Mouse (Mus musculus) spleen, postnatal 10 days (tissue): ENCODE results near the gene Scaf4.
A peak's percentile ranks its signal among the peaks of the same experiment; 100 is the strongest.

Experiments
- DNase-seq, 2 experiments: peaks; one replicate each; pipeline ENCODE4 v3.0.0; 2021 to 2022; ENCODE audit warnings: low spot score in 2 of 2

Scaf4 gene

GRCm38 (mm10) chr16:90283905-90284891, at the start of gene Scaf4:
Gene Scaf4, minus strand, starts transcription at chr16:90284503.
- peak; percentile 97 to 98 for DNase-seq

DNA sequence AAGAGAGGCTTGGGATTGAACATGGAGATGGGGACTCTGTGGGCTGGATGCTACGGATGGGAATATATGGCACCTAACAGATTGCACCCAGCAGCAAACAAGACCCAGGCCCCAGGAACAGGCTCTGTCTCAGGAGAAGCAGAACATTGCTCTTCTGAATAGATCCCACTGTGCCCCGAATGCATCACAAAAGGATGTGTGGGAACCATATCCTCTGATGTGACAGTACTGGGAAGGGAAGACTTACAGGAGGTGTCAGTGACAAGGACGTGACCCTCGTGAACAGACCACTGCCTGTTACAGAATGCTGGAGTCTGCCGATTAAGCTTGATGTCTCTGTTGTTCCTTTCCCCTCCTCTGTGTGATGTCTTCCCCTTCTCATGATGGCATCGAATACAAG, 48.2 kb upstream of the Scaf4 start:
- no peak for DNase-seq

GRCm38 (mm10) chr16:90330979-90331378, 46.7 kb upstream of the Scaf4 start:
- no peak for DNase-seq

DNA sequence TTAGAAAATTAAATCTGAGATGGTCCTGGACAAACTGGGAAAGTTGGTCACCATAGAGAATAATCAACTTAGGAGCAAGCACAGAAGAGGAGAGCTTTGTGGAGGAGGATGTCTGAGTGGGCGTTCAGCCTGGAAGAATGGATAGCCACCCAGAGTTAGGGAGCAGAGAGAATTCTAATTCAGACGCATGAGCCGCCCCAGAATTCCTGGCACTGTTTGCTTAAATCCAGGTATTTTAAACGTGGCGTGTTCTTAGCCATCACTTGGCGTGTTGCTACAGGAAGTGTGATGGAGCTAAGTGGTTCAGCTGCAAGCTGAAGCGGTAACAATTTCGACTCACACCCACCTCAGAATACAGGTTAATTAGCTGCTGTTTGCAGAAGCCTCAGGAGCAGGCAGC, 45.2 kb upstream of the Scaf4 start:
- no peak for DNase-seq

DNA sequence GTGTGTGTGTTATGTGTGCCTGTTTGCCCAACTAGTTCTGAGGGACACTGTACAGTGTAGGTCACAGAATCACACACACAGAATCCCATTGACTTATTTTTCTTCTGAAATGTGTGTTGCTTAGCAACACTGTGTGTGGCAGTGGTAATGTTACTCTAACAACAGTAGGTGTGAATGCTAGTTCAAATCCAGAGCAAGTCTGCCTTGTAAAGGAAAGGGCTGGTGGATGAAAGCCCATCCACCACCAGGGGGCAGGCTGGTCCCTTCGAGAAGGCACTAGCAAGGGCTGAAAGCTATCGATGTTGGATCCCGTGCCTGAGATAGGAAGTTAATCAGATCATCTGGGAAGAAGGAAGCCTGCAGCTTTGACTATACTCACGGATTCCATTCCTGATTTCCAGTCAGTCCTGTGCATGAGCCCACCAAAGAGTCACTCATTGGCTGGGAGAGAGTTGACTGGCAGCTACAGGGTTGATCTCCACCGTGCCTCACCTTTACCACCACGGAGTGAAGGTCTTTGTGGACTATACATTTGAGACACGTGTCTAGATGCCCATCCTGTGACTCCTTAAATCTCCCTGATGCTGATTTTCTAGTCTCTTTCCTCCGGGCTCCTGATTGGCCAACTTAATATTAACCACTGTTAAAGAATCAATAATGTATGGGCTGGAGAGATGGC, 38.7 kb upstream of the Scaf4 start:
- peak; percentile 59 to 86 for DNase-seq

DNA sequence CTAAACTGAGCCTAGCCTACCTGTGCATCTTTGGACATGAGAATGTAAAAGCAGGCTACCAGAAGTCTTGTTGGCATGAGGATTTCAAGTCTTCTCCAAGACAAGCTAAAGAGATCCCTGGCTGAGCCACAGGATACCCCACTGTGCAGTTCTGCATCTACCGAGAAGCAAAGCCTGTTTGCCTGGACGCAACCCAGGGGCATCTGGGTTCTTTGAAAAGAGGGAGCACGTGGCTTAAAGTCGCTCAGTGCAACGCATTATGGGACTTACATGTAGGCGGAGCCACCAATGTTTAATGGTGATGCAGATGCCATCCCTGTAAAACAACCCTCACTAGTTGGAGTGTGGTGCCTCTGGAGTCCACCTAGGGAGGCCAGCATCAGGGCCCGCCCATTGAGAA, 35.0 kb upstream of the Scaf4 start:
- no peak for DNase-seq

GRCm38 (mm10) chr16:90318372-90318926, 34.1 kb upstream of the Scaf4 start:
- no peak for DNase-seq

GRCm38 (mm10) chr16:90317777-90318176, 33.5 kb upstream of the Scaf4 start:
- DNase-seq, result no peak

GRCm38 (mm10) chr16:90315881-90316280, 31.6 kb upstream of the Scaf4 start:
- no peak for DNase-seq

- DNase-seq, result no peak
Measured at GRCm38 (mm10) chr16:90312449-90313082, 28.3 kb upstream of the Scaf4 start.

- DNase-seq, result no peak
Measured at GRCm38 (mm10) chr16:90310488-90311135, 26.3 kb upstream of the Scaf4 start.

- no peak for DNase-seq
Measured at GRCm38 (mm10) chr16:90309784-90310183, 25.5 kb upstream of the Scaf4 start.

DNA sequence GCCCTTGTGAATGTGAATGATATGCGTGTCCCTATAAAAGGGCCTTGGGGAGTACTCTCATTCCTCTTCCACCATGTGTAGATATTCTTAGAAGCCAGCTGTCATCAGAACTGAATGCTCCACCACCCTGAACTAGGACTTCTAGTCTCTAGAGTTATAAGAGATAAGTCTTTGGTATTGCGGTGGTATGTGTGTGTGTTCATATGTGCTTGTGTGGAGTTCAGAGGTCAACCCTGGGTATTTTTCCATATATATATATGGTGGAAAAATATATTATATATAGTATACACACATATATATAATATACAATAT, 19.6 kb upstream of the Scaf4 start:
- no peak for DNase-seq

GRCm38 (mm10) chr16:90303286-90303987, 19.1 kb upstream of the Scaf4 start:
- no peak for DNase-seq

GRCm38 (mm10) chr16:90301706-90302105, 17.4 kb upstream of the Scaf4 start:
- no peak for DNase-seq

- no peak for DNase-seq
Measured at GRCm38 (mm10) chr16:90300896-90301295, 16.6 kb upstream of the Scaf4 start.

DNA sequence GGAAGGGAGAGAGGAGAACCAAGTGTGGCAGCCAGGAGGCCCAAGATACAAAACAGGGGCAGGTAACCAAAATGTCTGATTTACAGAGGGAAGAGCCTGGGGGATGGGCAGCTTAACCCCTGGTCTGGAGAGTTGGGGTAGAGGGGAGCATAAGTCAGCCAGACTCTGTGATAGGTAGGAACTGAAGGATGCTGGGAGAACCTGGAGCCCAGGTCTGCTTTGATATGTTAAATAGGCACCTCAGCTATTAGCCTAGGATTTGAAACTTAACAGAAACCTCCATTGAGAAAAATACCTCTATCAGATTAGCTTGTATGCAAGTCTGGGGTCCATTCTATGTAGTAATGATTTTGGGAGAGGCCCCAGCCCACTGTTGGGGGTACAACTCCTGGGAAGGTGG, 15.3 kb upstream of the Scaf4 start:
- DNase-seq, result no peak

DNA sequence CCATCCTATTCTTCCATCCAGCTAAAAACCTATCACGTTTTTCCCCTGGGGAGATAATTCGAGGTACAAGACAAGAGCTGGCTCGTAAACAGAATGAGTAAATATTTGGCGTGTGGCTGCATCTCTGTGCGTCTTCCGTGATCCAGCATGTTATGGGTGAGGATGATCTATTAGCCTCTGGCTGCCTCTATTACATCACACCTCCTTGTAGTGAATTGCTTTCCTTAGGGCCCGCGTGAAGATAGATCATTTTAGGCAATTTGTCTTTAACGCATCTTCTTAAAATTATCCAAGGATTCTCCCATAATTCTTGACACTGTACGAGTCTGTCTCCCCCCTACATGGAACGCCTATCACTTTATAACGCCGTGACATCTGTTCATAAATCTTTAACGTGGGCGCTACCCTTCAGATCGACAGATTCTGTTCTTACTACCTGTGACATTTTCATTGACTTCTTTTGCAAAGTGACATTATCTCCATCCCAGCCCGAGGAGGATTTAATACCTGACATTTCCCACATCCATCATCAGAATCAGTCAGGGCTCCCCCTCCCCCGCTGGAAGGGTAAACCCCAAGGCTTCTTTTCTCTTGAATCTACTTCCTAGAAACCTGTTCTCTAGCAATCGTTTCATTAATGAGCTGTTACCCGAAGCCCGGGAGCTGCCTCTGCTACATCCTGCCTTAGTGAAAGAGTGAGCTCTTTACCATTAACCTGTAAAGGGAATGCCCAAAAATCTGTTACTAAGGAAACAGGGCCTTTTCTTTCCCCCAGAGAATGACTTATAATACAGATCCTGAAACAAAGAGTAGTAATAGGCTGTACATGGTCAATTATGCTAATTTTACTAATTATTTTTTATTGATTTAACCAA, 14.4 kb upstream of the Scaf4 start:
- DNase-seq, result no peak

GRCm38 (mm10) chr16:90297479-90298425, 13.4 kb upstream of the Scaf4 start:
- DNase-seq, result no peak
